Mouse (Mus musculus) cerebellum, adult 9-11 months (tissue): ENCODE measurements around the gene Polr3h.

Experiments used
- DNase-seq: peaks from one replicate; pipeline ENCODE4 v3.0.0; 2022

The Polr3h gene

DNA sequence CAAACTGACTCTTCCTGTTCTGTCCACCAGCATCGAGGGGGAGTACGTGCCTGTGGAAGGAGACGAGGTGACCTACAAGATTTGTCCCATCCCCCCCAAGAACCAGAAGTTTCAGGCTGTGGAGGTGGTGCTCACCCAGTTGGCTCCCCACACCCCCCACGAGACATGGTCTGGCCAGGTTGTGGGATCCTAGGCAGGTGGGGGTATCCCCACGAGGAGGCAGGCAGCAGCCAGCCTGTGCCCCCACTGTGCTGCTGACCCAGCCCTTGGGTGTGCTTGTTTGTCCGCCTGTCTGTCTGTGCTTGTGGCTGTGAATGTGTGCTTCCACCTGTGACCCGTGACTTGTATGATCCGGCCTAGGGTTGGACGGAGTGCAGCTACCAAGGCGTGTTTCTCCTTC is 23.0 kb upstream of the Polr3h start:
- peak; percentile 32 for DNase-seq

- DNase-seq = peak; percentile 19
Observed at GRCm38 (mm10) chr15:81943176-81943749, 17.2 kb upstream of the Polr3h start.

DNA sequence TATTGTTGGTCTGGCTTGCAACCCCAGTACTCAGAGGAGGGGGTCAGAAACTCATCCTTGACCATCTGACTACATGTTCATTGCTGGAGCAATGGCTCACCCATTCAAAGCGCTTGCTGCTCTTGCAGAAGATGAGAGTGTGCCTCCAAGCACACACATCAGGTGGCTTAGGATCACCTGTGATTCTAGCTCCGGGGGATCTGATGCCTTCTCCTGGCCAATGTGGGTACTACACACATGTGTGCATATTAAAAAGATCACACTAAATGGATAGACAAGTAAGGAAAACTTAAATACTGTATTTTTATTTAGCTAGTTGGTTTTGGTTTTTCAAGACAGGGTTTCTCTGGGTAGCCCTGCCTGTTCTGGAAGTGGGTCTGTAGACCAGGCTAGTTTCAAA is 15.0 kb upstream of the Polr3h start:
- DNase-seq = no peak

GRCm38 (mm10) chr15:81940219-81940618 is 14.2 kb upstream of the Polr3h start:
- DNase-seq = no peak

DNA sequence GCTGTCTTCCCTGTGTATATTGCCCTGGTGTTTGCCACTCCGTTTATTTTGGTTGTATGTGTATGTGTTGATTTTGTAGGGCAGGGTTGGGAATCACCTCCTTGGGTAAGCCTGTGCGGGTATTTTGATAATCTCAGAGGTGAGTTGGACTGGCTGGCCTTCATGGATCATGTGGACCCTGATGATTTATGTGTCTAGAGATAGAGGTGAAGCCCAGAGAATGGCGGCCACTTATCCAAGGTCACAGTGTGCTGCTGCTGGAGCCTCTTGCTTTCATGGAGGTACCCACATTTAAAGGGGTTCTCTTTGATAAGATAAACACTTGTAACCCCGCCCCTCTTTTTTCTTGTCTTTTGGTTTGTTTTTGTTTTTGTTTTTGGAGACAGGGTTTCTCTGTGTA is 13.7 kb upstream of the Polr3h start:
- DNase-seq = no peak

- DNase-seq = no peak
Observed at GRCm38 (mm10) chr15:81939157-81939715, 13.2 kb upstream of the Polr3h start.

GRCm38 (mm10) chr15:81938246-81938645 is 12.2 kb upstream of the Polr3h start:
- peak; percentile 78 for DNase-seq

DNA sequence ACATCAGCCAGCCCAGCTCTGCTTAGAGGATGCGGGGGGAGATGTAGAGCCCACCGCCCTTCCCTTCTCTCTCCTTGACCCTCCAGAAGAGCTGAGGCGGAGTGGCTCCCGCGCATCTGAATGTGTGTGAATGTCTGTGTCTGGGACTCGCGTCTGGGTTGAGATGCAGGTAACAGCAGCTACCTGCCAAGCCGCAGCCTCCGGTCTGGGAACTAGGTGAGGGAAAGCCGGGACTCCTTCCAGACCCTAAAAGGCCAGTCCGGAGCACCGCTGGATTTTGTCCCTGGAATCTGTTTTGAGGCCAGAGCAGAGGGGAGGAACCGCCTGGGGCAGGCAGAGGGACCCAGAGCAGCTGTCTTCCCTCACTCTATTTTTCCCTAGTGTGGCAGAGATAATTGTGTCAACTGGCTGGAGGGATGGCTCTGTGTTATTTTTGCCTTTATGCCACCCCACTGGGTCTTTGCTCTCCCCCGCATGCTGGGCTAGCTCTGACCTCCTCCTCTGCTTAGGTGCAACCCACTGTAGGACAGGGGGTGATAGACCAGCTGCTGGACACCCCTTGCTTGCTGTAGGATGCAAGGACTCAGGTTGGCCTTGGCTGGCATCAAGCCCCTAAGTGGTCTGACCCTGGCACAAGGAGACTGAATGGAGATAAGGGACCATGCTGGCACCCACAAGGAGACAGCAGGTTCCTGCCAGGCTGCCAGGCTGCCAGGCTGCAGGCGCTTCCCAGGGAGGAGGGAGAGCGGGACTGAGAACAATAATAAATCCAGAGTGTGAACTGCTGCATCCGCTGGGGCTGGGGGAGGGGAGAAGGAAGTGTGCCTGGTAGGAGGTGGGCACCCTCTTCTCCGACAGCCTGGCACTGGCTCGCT is 11.3 kb upstream of the Polr3h start:
- DNase-seq = peak; percentile 79

DNA sequence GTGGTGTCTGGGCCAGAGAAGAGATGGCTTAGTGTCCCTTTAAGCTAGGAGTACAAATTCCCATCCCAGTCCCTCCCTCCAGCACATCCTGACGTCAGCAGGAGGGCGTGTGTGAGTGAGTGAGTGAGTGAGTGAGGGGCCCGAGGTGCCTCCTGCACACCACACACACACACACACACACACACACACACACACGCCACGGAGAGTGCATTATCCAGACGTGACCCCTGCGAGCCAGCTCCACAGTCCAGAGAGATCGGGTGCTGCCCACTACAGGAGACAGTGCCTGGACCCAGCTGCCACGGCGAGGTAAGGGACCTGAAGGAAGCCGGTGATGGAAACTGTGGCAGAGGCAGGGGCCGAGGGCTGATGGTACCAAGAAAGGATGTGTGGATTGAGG is 10.6 kb upstream of the Polr3h start, which contains the start of gene Csdc2:
Csdc2 (plus strand) TSS at position 81 of the 400 bp plus-strand sequence.
- DNase-seq = peak; percentile 81

DNA sequence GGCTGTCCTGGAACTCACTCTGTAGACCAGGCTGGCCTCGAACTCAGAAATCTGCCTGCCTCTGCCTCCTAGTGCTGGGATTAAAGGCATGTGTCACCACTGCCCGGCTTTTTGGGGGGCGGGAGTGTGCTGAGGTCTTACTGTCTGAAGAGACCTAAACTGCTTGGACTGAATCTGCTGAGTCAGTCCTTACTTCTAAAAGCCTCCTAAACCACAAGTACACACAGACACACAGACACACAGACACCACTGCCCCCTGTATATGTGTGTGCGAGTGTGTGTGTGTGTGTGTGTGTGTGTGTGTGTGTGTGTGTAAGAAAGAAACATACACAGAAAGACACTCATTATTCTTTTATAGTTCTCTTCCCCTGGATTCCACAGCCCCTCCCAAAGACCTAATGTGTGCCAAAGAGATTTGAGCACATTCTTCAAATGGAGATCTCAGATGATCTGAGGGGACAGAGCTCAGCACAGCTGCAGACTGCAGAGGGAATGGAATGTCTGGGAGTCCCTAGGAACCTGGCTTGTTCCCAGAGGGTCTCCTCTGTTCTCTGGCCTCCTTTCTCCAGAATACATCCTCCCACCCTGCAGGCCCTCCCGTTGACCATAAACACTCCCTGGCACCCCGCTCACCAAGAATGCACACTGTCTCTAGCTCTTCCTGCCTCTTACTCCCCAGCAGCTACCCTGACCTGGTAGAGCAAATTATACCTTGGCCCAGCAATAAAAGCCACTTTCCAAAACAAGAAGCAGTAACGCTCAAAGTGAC is 10.0 kb upstream of the Polr3h start:
- no peak for DNase-seq

GRCm38 (mm10) chr15:81933986-81934385 is 7.9 kb upstream of the Polr3h start:
- DNase-seq = no peak

DNA sequence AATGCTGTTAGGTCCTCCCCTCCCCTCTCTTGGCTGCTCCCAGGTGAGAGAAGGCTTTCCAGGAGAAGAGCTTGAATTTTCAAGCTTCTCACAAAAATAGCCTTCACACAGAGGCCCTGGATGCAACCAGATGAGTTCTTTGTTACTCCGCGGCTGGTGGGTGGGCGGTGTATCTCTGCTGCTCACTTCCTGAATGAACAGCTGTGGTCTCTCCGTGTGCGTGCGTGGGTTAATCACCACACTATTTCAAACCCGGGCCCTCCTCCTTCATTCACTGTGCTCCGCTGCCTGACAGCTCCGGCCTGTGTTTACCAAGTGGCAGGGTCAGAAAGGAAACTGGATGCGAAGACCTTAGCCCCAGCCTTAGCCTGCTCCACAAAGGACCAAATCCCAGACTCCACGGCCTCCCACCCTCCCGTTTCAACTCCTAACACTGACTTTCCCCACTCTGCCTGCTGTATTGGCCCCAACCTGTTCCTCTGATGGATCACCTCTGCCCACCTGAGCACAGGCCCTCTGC is 7.0 kb upstream of the Polr3h start:
- no peak for DNase-seq

DNA sequence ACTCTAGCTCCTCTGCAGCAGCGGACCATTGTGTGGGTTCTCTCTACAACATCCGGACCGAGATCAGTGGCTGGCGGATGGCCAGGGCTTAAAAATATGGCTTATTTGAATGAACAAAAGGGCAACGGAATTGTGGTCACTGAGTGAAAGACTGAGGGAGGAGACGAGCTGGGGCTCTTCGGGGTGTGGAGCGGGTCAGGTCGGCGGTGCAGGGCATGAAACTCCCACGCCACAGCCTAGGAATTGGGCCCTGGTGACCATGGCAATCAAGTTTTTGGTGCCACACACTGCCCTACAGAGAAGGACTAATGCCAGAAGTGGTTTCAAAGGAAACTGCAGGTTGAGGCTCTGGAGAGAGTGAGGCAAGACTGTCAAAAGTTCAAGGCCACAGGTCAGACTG is 2.2 kb upstream of the Polr3h start:
- DNase-seq = no peak

DNA sequence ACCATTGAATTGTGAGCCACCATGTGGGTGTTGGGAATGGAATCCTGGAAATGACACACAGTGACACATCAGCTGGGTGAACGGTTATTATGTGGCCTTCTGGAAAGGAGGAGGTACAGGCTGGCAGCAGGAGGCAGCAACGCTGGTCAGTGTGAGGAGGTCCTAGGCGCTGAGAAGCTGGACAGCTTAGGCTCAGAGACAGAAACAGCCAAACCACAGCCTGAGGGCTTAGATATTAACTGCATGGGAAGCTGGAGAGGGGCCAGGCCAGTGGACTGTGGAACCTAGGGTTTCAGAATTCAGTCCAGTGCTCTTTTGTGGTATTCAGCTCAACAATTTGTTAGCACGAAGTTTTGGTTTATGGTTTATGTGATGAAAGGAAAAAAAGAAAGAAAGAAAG is 1.7 kb upstream of the Polr3h start:
- DNase-seq = no peak

DNA sequence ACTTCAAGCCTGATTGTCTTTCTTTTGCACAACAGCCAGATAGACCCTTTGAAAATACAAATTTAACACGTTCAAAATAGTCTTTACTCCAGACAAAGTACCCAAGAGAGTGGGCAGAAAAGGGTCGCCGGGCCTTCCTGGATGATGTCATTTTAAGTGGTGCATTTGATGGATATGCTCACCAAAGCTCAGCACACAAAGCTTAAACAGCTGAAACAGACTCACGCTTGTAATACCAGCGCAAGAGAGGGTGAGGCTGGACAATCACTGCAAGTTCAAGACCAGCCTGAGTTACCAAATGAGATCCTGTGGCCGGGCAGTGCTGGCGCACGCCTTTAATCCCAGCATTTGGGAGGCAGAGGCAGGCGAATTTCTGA is 394 bp upstream of the Polr3h start:
- DNase-seq = no peak

DNA sequence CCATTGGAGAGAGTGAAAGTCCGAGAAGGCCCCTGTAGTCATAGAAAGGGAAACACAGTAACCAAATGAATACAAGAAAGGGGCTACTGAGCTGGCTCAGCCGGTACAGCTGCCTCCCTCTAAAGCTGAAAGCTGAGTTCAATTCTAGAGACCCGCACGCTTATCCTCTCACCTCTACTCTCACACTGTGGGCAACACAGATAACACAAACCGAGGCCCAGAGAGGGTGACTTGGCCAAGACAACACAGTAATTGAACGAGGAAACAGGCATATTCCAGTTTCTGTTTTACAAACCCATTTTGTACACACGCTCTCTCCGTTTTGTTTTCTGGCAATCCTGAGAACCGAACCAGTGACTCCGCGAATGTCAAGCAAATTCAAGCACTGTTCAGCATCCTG is 1.1 kb downstream of the Polr3h start:
- DNase-seq = no peak

DNA sequence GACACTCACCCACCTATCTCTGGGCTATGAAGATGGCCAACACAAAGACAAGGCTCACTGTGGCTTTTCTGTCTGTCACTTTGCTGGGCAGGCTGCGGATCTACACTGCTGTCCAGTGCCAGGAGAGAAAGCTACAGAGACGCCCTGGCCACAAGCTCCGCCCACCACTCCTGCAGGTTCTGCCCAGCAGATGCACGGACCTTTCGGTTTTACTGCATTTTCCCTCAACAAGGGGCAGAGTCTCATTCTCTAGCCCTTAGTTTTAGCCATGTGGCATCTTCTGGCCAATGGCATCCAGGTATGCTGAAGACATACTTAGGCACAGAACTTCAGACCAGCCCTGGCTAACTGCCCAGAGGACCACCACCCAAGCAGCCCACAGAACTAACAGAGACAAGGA is 4.8 kb downstream of the Polr3h start:
- peak; percentile 54 for DNase-seq

DNA sequence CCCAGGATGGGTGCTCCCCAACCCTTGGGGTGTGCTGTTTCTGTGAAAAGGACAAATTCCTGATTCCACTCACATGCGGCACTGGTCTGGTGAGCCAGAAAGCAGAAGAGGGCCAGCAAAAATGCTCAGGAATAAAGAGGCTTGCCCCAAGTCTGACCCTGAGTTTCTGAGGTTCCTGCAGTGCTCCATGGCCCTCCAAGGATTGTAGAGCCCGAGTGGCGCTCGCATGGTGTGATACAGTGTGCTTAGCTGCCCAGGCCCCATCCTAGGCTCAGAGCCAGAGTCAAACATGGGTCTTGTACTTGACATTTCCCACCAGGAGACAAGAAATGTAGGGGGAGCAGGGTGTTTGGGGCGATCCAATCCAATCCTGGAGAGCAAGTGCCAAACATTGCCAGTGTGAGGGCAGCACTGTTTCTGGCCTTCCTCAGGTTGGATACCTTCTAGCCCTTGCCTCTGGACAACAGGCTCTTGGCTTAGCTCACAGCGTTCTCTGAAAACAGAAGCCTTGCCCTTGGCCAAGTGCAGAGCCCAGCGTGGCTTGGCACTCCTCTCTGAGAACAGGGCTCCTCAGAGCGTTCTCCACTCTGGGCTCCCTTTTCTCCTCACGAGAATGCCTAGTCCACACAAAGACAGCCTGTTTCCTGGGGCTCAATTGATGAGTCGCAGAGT is 5.4 kb downstream of the Polr3h start:
- DNase-seq = peak; percentile 76

DNA sequence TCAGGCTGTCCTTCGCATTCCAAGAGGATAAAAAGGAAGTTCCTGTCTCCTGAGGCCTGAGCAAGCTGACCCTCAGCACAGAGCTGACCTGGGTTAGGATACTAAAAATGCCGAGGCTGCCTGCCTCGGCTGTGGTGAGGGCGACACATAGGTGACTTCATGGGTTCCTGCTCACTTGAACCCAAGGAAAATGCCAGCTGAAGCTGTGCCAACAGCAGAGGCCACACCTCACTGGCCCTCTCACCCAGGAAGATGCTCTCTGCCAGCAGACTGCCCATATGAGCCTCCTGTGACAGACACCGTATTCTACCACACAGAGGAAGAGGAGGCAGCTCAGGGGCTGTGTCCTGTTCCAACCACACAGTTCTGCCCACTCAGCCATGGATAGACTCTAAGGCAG is 7.0 kb downstream of the Polr3h start:
- peak; percentile 61 for DNase-seq

GRCm38 (mm10) chr15:81917621-81918463 is 8.2 kb downstream of the Polr3h start:
- DNase-seq = peak; percentile 70

- DNase-seq = no peak
Observed at GRCm38 (mm10) chr15:81917201-81917600, 8.8 kb downstream of the Polr3h start.

- no peak for DNase-seq
Observed at GRCm38 (mm10) chr15:81915663-81916062, 10.4 kb downstream of the Polr3h start.
